Mouse (Mus musculus): ENCODE measurements around the gene Tcap. TPM values are rescaled to one million over a fixed set of nuclear protein-coding genes. Genes with fewer than 3 reads are reported as not detected.

Gene Tcap
- polyA plus RNA-seq, 1 experiment from 2014 or later = 18.1 TPM

GRCm38 (mm10) chr11:98418939-98419547, 35.4 kb downstream of the Tcap start:
- no peak overlapping the region for H3K9ac ChIP-seq
- H3K27ac ChIP-seq = peak overlapping the region; percentile 67
- H3K27me3 ChIP-seq = no peaks in the 10 kb centered on the region
- no peak overlapping the region for H3K4me3 ChIP-seq
- peaks cover 45% of the 10 kb centered on the region for H3K36me3 ChIP-seq
- H3K9me3 ChIP-seq = no peaks in the 10 kb centered on the region
- no peak for ATAC-seq (ENCODE audit: insufficient number of reproducible peaks, low FRiP score, low TSS enrichment, low read depth)
- H3K4me1 ChIP-seq = peaks cover 45% of the 10 kb centered on the region
- H3K4me2 ChIP-seq = no peak overlapping the region
- WGBS = 74% methylated on average over 10 of the region's 10 CpGs

- H3K4me1 ChIP-seq = 0 out of 2 replicates have a peak, but pooled peaks cover 3% of the 10 kb centered on the region
- H3K27ac ChIP-seq = no peak overlapping the region
- no peak overlapping the region for H3K4me3 ChIP-seq
- no peak overlapping the region for H3K4me2 ChIP-seq
- no peak for ATAC-seq (ENCODE audit: insufficient number of reproducible peaks, low FRiP score, low TSS enrichment, low read depth)
- peaks cover 98% of the 10 kb centered on the region for H3K36me3 ChIP-seq
- no peaks in the 10 kb centered on the region for H3K9me3 ChIP-seq
- H3K9ac ChIP-seq = no peak overlapping the region
- no peaks in the 10 kb centered on the region for H3K27me3 ChIP-seq
- WGBS = 92% methylated on average over 7 of the region's 7 CpGs
Measured at GRCm38 (mm10) chr11:98426592-98426991, 43.0 kb downstream of the Tcap start.

DNA sequence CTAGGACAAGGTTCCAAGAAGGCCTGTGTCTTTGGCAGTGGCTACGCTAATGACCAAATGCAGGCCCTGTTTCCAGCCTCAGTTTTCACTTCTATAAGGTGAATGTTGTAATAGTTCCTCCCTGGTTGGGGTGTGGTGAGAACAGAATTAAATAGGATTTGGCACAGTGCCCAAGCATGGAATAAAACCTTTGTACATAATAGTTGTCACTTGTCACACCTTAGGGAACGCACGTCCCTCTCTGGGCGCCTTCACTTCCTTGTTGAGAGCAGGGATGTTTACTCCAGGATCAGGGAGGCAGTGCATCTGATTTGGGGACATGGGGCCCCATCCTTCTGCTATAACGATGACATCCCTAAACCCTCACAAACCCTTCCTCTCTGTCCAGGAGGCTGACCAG, 44.8 kb downstream of the Tcap start:
- Histone ChIP-seq H3K27ac (0 out of 2 replicates have a peak overlapping the region, but pooled peaks have one; percentile 57), H3K27me3 (no peaks in the 10 kb centered on the region), H3K4me1 (0 out of 2 replicates have a peak, but pooled peaks cover 3% of the 10 kb centered on the region), H3K4me3 (no peak overlapping the region), H3K9ac (no peak overlapping the region), H3K36me3 (peaks cover 97% of the 10 kb centered on the region), H3K9me3 (no peaks in the 10 kb centered on the region), H3K4me2 (no peak overlapping the region)
- whole genome bisulfite sequencing = 73% methylated on average over 5 of the region's 5 CpGs
- ATAC-seq (ENCODE audit: insufficient number of reproducible peaks, low FRiP score, low TSS enrichment, low read depth) = no peak

DNA sequence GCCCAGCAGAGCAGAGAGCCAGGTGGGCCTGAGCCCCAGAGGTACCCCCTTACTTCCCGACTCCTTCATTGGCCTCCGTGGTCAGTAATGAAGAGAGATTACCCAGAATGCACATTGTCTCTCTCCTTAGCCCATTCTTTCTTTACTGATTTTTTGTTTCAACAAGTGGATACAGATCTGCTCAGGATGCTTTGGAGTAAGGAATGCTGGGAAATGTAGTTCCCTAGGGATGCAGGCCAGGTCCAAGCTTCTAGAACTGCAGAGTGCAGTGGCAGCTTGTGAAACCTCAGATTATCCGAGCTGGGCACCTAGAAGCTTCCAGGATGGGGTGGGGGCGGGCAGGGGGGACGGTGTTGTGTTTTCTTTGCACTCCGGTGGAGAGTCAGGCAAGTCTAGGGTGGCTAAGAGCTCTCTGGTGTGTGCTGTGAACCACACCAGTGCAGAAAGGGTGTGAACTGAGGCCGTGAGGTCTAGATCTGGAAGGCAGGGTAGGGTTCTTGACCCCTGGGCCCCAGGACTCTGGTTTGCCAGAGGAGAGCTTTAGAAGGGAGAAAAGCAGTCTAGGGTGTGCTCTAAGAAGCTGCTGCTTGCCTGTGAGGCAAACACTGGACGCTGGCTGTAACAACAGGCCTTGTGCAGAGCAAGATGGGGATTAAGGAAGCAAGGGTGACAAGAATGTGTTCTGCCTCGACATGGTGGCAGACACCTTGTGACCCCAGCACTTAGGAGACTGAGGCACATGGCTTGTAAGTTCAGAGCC, 48.3 kb downstream of the Tcap start:
- ATAC-seq (ENCODE audit: insufficient number of reproducible peaks, low FRiP score, low TSS enrichment, low read depth) = no peak
- no peak overlapping the region for H3K27ac ChIP-seq
- H3K9ac ChIP-seq = no peak overlapping the region
- H3K27me3 ChIP-seq = no peaks in the 10 kb centered on the region
- peaks cover 97% of the 10 kb centered on the region for H3K36me3 ChIP-seq
- H3K9me3 ChIP-seq = no peaks in the 10 kb centered on the region
- WGBS = 74% methylated on average over 9 of the region's 9 CpGs
- no peak overlapping the region for H3K4me2 ChIP-seq
- 0 out of 2 replicates have a peak, but pooled peaks cover 3% of the 10 kb centered on the region for H3K4me1 ChIP-seq
- no peak overlapping the region for H3K4me3 ChIP-seq

Other genes starting within 250 kb of the Tcap start
- gene Fbxl20, start 233.4 kb upstream of the Tcap start, polyA plus RNA-seq (2015; fragmentation: Nextera tagmentation; extraction: Ambion mirVana) = 19.5 and 21.0 TPM in 2 replicates
- 54.4 and 58.2 TPM in 2 replicates for gene Med1, start 190.5 kb upstream of the Tcap start, polyA plus RNA-seq (2015; fragmentation: Nextera tagmentation; extraction: Ambion mirVana)
- 8.7 and 8.9 TPM in 2 replicates for gene Cdk12, start 180.8 kb upstream of the Tcap start, polyA plus RNA-seq (2015; fragmentation: Nextera tagmentation; extraction: Ambion mirVana)
- not detected in 2 replicates for gene Neurod2, start 54.2 kb upstream of the Tcap start, polyA plus RNA-seq (2015; fragmentation: Nextera tagmentation; extraction: Ambion mirVana)
- 3.7 and 4.3 TPM in 2 replicates for gene Ppp1r1b, start 35.4 kb upstream of the Tcap start, polyA plus RNA-seq (2015; fragmentation: Nextera tagmentation; extraction: Ambion mirVana)
- gene Stard3, start 25.4 kb upstream of the Tcap start, polyA plus RNA-seq (2015; fragmentation: Nextera tagmentation; extraction: Ambion mirVana) = 36.6 and 40.1 TPM in 2 replicates
- gene Pnmt, start 2.6 kb downstream of the Tcap start, polyA plus RNA-seq (2015; fragmentation: Nextera tagmentation; extraction: Ambion mirVana) = 1.6 TPM in 2 replicates
- gene Pgap3, start 16.7 kb downstream of the Tcap start, polyA plus RNA-seq (2015; fragmentation: Nextera tagmentation; extraction: Ambion mirVana) = 12.6 and 13.0 TPM in 2 replicates
- 63.3 and 70.7 TPM in 2 replicates for gene Erbb2, start 28.7 kb downstream of the Tcap start, polyA plus RNA-seq (2015; fragmentation: Nextera tagmentation; extraction: Ambion mirVana)
- 100 and 109 TPM in 2 replicates for gene Mien1, start 55.2 kb downstream of the Tcap start, polyA plus RNA-seq (2015; fragmentation: Nextera tagmentation; extraction: Ambion mirVana)
- 10.5 and 11.1 TPM in 2 replicates for gene Grb7, start 62.6 kb downstream of the Tcap start, polyA plus RNA-seq (2015; fragmentation: Nextera tagmentation; extraction: Ambion mirVana)
- 0.36 and 0.74 TPM in 2 replicates for gene Ikzf3, start 162.2 kb downstream of the Tcap start, polyA plus RNA-seq (2015; fragmentation: Nextera tagmentation; extraction: Ambion mirVana)
- gene Zpbp2, start 167.3 kb downstream of the Tcap start, polyA plus RNA-seq (2015; fragmentation: Nextera tagmentation; extraction: Ambion mirVana) = 0.12 and 0.17 TPM in 2 replicates
- gene Ormdl3, start 203.6 kb downstream of the Tcap start, polyA plus RNA-seq (2015; fragmentation: Nextera tagmentation; extraction: Ambion mirVana) = 86.7 and 87.1 TPM in 2 replicates
- not detected in 2 replicates for gene Lrrc3c, start 214.5 kb downstream of the Tcap start, polyA plus RNA-seq (2015; fragmentation: Nextera tagmentation; extraction: Ambion mirVana)
- gene Gm12355, start 241.8 kb downstream of the Tcap start, polyA plus RNA-seq (2015; fragmentation: Nextera tagmentation; extraction: Ambion mirVana) = 0.64 and 1.1 TPM in 2 replicates
- not detected in 2 replicates for gene Gsdma3, start 242.5 kb downstream of the Tcap start, polyA plus RNA-seq (2015; fragmentation: Nextera tagmentation; extraction: Ambion mirVana)

Measured in limb, embryonic 15.5 days (tissue).